Mouse (Mus musculus) A20 (cell line): Measurements from ENCODE around the gene Paqr5.

ENCODE experiments used
- DNase-seq: peaks from one replicate; pipeline ENCODE4 v3.0.0-alpha.2; 2011; ENCODE audit warnings: low read depth, low spot score

Paqr5 gene

DNA sequence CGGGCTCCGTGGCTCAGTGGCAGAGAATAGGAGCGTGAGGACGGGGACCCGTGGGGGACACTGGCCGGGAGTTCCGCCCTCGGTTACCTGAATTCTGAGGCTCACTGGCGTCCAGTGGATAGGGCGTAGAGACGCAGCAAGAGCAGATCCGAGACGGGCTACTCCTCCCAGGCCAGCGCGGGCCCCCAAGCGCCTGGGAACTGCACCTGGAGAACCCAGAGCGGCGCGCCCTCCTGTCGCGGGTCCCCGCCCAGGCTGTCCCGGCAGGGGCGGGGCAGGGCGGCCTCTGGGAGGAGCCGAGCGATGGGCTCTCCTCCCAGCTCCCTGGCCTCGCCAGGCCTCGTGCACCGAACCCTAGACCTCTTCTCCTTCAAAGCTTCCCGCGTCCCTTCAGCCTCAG, at the start of gene Paqr5:
Gene Paqr5, minus strand, starts transcription at position 257 of the 400 bp plus-strand sequence.
- DNase-seq: peak; percentile 39

DNA sequence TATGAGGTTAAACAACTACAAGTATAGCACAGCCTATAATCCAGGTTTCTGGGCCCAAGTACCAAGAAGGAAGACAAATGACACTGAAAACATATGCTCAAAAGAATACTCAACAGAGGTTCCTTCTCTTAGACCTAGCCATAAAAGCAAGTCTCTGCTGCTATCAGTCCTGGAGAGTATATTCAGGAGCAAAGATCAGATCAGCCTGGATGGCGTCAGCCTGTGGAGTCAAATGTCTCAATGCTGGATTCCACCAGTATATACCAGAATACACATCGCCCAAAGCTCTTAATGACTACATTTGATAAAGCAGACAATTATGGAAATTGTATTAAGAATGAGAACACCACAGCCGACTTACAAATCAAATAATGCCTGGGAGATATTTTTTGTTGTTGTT, 35.6 kb upstream of the Paqr5 start:
- DNase-seq: no peak

- no peak for DNase-seq
Observed at GRCm38 (mm10) chr9:62060431-62060830, 33.8 kb upstream of the Paqr5 start.

DNA sequence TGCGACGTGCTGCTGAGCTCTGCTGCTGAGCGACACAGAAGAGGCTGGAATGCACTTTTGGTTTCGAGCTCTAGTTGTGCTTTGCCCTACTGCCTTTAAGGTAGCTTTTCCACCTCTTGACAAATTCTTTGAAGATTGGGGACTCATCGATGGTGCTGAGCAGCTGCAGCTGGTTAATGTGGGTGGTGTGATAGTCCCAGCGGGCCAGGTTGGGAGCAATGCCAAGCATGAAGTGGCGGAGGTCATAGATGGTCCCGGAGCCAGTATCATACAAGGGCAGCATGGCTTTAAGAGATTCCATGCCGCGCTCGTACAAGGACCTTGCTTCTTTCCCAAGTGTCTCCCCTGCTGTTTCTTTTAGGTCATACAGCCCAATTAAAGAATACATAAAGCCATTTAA, 33.3 kb upstream of the Paqr5 start:
- no peak for DNase-seq

DNA sequence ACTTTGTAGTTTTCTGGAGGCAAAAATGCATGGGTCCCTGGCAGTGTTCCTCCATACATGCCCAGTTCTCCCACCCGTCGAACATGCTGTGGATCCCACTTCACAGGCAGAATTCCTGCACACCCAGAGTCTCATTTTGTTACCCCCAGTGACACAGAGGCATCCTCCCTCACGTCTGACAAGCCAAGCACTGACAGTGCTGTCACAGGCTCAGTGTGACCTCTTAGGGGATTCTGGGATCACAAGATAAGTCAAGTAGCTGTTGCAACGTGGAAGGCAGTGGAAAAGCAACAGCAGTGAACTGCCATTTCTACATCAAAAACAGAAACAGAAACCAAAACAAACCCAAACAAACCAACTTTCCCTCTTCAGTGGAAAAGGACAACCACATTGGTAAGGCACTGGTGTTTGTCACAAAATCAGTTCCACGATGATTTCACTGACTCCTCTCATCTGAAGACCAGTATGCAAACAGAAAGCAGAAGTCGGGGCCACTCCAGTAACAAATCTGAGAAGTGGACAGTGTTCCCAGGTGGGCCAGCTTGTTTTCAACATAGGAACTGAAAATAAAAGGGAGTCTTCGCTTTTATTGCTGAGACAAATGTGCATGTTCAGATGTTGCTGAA, 31.3 kb upstream of the Paqr5 start:
- peak; percentile 77 for DNase-seq

DNA sequence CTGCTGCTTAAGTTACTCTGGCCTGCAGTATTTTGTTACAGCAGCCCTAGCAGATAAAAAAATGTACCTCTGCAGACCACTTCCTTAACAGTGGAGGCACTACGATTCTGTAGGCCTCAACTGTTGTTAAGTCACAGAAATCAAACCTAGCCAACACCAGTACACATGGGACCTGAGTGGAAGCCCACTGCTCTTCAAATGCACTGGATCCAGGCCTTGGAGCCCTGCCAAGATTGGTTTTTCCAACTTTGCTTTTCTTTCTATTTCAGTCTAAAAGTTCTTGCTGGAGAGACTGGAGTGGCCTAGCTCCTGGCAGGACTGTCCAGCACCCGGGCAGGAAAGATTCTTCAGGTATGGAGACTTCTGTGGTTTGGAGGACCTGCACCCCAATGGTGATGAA, 29.6 kb upstream of the Paqr5 start:
- no peak for DNase-seq

- peak; percentile 31 for DNase-seq
Observed at GRCm38 (mm10) chr9:62050801-62051200, 24.1 kb upstream of the Paqr5 start.

DNA sequence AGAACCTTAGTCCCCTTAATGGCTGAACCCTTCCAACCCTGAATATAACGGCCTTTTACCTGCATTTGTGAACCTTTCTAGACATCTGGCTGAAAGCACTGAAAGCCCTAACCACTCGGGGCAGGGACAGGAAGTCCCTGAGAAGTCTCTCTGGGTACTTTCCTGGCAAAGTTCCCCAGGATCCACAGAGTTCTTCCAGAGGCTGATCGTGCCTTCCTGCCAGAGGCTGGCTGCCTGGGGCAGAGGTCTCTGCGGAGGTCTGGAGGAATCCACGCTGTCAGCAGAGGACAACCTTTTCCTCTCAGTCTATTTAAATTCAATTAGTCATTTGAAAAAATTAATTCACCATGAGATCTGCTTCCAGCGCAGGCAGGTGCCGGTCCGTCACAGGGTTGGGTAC, 22.5 kb upstream of the Paqr5 start:
- no peak for DNase-seq

DNA sequence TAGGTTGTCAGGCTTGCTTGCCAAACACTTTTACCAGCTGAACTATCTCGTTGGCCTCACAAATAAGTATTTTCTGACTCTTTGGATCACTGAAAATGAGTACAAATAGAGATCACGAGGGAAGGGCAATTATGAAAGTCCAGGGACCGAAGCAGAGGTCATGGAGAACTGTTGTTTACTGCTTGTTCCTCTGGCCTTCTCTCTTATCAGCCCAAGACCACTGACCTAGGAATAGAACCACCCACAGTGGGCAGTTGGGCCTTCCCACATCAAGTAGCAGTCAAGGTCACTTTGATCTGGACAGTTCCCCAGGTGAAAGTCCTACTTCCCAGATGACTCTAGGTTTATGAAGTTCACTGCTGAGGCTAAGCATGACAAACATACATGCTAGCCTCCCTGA, 15.5 kb upstream of the Paqr5 start:
- DNase-seq: no peak

- peak; percentile 77 for DNase-seq
Observed at GRCm38 (mm10) chr9:62040008-62040608, 13.5 kb upstream of the Paqr5 start.

DNA sequence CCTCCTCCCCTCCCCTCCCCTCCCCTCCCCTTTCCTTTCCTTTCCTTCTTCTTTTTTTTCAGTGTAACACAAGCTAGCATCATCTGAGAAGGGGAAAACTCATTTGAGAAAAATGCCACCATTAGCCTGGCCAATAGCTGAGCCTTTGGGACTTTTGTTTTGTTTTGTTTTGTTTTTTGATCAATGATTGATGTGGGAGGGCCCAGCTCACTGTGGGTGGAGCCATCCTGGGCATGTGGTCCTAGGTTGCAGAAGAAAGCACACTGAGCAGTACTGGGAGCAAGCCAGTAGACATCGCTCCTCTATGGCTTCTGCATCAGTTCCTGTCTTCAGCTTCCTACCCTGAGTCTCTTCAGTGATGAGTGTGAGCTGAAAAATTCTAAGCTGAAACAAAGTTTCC, 9.2 kb upstream of the Paqr5 start:
- DNase-seq: no peak

- DNase-seq: no peak
Observed at GRCm38 (mm10) chr9:62032206-62032605, 5.5 kb upstream of the Paqr5 start.

DNA sequence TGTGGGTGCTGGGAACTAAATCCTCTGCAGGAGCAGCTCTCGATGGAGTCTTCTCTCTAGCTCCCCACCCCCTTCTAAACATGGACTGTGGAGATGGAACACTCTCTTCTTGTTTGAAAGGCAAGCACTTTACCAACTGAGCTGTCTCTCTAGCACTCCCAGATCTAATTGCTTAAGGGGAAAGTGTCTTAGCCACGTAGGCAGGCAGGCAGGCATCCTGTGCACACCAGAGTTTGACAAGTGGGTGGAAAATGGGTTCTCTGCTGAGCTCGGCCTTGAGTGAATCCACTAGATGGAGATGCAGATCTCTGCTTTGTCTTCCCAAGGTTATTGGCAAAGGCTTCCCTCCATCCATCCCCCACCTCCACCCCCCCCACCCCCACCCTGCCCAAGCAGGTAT, 1.4 kb upstream of the Paqr5 start:
- no peak for DNase-seq

- no peak for DNase-seq
Observed at GRCm38 (mm10) chr9:62025056-62025455, 1.6 kb downstream of the Paqr5 start.

GRCm38 (mm10) chr9:62023879-62024278, 2.8 kb downstream of the Paqr5 start:
- no peak for DNase-seq

DNA sequence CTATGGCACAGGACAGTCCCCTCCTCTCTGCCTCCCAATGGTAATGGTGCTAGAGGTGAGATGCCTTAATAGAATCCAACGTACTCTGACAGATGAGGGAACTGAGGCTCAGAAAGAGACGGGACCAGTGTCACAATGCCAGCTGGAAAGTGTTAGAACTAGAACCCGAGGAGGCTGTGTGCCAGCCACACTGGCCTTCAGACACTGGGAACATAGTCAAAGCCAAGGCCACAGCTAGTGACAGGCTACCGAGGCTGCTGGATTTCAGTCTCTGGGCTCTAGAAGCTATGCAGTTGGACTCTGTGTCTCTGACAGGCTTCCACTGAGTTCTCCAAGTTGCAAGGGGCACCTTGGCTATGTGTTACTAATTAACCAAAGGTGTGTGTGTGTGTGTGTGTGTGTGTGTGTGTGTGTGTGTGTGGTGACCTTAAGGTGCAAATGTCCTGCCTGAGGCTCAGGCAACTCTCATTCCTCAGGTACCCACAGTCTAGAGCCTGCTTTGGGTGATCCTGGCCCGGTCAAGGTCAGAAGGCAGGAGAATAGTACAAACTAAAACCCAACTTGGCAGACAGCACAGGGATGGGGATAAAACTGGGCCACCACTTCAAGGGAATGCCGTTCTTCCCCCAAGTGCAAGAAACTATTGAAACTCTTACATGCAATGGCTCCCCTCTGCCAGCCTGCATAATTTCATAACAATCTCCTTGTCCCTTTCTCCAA, 3.5 kb downstream of the Paqr5 start:
- DNase-seq: no peak

- DNase-seq: no peak
Observed at GRCm38 (mm10) chr9:62021583-62022120, 5.0 kb downstream of the Paqr5 start.

- no peak for DNase-seq
Observed at GRCm38 (mm10) chr9:62020259-62020658, 6.4 kb downstream of the Paqr5 start.

DNA sequence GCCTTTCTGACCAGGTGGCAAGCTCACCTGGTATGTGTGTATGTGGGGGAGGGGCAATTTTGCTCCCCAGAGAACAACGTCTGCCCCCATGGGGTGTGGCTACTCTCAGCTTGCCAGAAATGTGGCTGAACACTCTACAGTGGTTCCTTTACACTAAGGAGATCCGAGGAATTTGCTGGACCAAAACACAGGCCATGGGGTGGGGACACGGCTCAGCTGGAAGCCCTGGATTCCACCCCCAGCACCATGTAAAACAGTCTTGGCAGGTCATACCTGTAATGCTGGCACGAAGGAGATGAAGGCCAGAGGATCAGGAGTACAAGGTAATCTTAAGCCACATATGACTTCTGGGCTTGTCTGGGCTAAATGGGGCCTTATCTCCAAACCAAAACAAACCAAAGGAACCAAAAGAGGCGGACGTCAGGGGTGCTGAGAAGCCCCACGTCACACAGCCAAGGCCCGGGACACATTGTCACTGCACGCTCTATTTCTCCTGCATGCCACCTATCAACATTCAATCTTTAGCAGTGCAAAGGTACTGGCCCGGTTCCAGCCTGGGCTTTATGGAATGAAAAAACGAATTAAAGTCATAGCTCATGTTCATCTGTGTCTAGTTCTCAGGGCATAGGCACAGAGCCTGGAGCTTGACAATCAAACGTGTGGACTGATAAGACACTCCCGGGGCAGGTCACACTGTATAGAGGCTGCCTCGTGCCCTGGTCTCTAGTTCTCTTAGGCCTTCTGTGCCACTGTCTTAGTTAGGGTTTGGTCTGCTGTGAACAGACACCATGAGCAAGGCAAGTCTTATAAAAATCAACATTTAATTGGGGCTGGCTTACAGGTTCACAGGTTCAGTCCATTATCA, 8.2 kb downstream of the Paqr5 start:
- no peak for DNase-seq

GRCm38 (mm10) chr9:62017329-62017728, 9.3 kb downstream of the Paqr5 start:
- DNase-seq: no peak

DNA sequence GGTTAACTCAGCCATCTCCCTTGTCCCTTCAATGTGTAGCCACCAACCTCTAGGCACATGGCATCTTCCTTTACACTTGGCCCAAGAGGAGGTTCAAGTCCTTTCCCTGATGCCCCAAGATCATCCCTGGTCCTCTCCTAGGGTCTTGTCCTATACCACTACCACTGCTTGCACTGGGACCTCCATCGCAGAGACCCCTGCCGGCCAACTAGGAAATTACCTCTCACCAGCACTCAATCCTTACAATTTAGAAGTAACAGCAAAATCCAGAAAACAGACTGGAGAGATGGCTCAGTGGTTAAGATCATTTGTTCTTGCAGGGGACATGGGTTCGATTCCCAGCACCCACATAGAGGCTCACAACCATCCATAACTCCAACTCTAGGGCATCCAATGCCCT, 11.2 kb downstream of the Paqr5 start:
- peak; percentile 31 for DNase-seq
